Mouse (Mus musculus) ES-Bruce4 (cell line): ENCODE results near the gene Gm43518. TPM values are rescaled to one million over a fixed set of nuclear protein-coding genes. Genes with fewer than 3 reads are reported as not detected.
A peak's percentile ranks its signal among the peaks of the same experiment; 100 is the strongest.

Source experiments
- H3K27ac ChIP-seq: 2 replicates; pipeline ENCODE4 v1.5.1; 2012; ENCODE audit warnings: low read length, inconsistent platforms; ENCODE audit not compliant: insufficient read depth
- H3K27me3 ChIP-seq: 2 replicates; pipeline ENCODE4 v1.6.1; 2012; ENCODE audit warnings: mild to moderate bottlenecking, low read length, inconsistent platforms; ENCODE audit not compliant: control insufficient read depth, poor library complexity, insufficient read depth, severe bottlenecking
- H3K36me3 ChIP-seq: 2 replicates; pipeline ENCODE4 v1.6.1; 2012; ENCODE audit warnings: inconsistent platforms, mild to moderate bottlenecking, low read length, moderate library complexity; ENCODE audit not compliant: control insufficient read depth, poor library complexity, insufficient read depth, severe bottlenecking
- H3K4me1 ChIP-seq: one replicate; pipeline ENCODE4 v1.8.1; 2011; ENCODE audit warnings: low read length; ENCODE audit not compliant: control insufficient read depth, insufficient read depth
- H3K4me3 ChIP-seq: 2 replicates; pipeline ENCODE4 v1.5.1; 2011; ENCODE audit warnings: low read depth, mild to moderate bottlenecking, low read length
- H3K9ac ChIP-seq: 2 replicates; pipeline ENCODE4 v1.6.1; 2012; ENCODE audit warnings: low read depth, mild to moderate bottlenecking, inconsistent platforms; ENCODE audit not compliant: poor library complexity, severe bottlenecking
- H3K9me3 ChIP-seq: replicated peaks from 2 replicates; pipeline ENCODE4 v1.6.1; 2012; ENCODE audit warnings: mild to moderate bottlenecking, low read length, inconsistent platforms; ENCODE audit not compliant: control insufficient read depth, poor library complexity, insufficient read depth, severe bottlenecking
- CTCF ChIP-seq: IDR thresholded peaks from one replicate; pipeline ENCODE4 v1.8.1; 2011; ENCODE audit warnings: low read depth, low read length
- EP300 ChIP-seq: IDR thresholded peaks from 2 replicates; pipeline ENCODE4 v1.6.1; 2011; ENCODE audit warnings: low read depth, low read length; ENCODE audit not compliant: insufficient read depth
- POLR2A ChIP-seq: IDR thresholded peaks from one replicate; pipeline ENCODE4 v1.8.1; 2011; ENCODE audit warnings: low read length; ENCODE audit not compliant: insufficient read depth
- polyA plus RNA-seq: library from polyadenylated mRNA; stranded (reverse); fragments of >200 nt; gene quantifications from 2 replicates; pipeline ENCODE4 v1.2.4, GENCODE M21; 2011; ENCODE audit warnings: low read depth; ENCODE audit not compliant: missing spikeins, insufficient read depth, insufficient read length

The Gm43518 gene
- polyA plus RNA-seq, 1 experiment, result 1.8 TPM

DNA sequence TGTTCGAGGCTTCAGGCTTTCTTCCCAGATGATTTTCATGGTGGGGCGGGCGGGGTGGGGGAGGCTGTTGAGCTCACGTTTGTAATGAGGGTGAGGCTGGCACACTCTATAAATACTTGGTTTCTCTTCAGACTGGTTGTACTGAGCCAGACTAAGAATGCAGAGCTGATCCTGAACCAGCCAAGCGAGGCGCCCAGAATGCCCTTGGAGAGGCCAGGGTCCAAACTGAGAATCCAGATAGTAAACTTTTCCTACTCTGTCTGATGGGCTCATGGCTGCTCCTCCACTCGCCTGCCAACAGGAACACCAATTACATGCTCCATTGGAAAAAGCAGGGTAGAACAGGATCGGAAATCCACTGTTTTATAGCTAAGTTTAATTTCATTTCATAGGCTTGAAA lies 42.0 kb downstream of the Gm43518 start:
- Histone ChIP-seq H3K27me3 (no peaks in the 10 kb centered on the region), H3K4me3 (no peak overlapping the region), H3K4me1 (no peaks in the 10 kb centered on the region), H3K9ac (no peak overlapping the region), H3K36me3 (no peaks in the 10 kb centered on the region), H3K9me3 (no peaks in the 10 kb centered on the region), H3K27ac (no peak overlapping the region)
- TF ChIP-seq CTCF (no peak), POLR2A (no peak), EP300 (no peak)

DNA sequence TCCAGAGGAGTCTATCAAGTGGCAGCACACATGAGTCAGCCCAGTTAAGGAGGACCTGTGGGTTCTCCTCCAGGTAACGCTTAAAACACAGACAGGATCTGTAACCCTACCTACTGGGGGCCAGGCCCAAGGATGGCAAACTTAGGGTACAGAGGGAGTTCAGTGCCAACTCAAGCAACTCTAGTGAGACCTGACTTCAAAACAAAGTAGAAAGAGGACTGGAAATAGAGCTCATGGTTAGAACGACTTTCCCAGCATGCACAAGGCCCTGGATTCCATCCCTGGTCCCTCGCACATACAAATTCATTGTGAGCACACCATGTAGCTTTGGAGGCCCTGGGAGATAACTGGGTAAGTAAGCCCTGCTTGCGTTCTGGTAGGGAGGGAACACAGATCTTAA lies 43.4 kb downstream of the Gm43518 start:
- H3K27ac ChIP-seq, result no peak overlapping the region
- no peak overlapping the region for H3K9ac ChIP-seq
- H3K27me3 ChIP-seq, result no peaks in the 10 kb centered on the region
- no peak overlapping the region for H3K4me3 ChIP-seq
- no peak for TF ChIP-seq EP300
- no peak for TF ChIP-seq CTCF
- no peak for TF ChIP-seq POLR2A
- no peaks in the 10 kb centered on the region for H3K9me3 ChIP-seq
- no peaks in the 10 kb centered on the region for H3K36me3 ChIP-seq
- no peaks in the 10 kb centered on the region for H3K4me1 ChIP-seq

DNA sequence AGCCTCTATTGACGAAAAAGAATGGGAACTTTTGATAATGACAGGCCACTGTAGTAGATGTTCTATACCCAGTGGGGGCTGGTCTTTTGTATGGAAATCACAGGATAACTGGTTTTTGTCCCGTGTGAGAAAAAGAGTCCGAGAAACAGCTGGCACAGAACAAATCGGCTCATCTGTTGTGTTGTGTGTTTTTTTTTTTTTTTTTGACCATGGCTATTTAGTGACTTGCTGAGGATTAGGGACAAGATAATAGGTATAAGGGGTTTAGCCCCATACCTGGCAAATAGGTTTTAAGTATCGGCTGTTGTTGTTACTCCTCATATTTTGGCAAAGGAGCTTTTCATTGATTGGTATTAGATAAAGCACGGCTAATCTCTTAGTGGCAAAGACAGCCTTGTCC lies 45.2 kb downstream of the Gm43518 start:
- Histone ChIP-seq H3K4me1 (no peaks in the 10 kb centered on the region), H3K36me3 (no peaks in the 10 kb centered on the region), H3K4me3 (no peak overlapping the region), H3K9me3 (no peaks in the 10 kb centered on the region), H3K9ac (no peak overlapping the region), H3K27ac (no peak overlapping the region), H3K27me3 (no peaks in the 10 kb centered on the region)
- TF ChIP-seq CTCF (no peak), EP300 (no peak), POLR2A (no peak)

DNA sequence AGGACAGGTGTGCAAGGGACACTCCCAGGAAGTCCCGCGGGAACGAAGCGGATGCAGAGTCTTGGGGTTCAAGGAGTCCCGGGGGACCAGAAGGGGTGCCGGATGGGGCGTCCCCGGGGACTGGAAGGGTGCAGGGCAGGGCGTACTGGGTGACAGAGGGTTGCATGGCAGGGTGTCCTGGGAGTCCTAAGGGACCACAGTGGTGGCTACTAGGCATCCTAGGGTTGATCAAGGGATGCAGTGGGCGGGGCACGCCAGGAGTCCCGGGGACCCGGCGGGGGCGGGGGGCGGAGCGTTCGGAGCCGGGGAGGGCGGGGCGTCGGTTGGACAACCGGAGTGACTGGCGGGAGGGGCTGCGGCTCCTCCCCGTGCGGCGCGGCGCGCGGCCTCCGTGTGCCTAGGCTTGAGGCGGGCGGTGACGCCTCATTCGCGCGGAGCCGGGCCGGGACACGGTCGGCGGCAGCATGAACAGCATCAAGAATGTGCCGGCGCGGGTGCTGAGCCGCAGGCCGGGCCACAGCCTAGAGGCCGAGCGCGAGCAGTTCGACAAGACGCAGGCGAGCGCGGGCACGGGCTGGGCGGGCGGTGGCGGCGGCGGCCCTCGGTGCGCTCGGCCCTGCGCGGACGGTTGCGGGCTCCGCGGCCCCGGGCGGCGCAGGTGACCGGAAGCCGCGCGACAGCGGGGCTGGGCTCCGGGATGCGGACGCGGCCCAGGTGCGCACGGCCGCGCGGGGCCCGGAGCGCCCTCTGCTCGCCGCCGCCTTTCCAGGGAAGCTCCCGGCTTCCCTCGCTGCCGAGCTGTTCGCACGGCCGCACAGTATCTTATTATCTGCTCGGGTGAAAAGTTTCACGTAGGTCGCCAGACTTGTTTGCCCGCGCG lies 46.3 kb downstream of the Gm43518 start, which contains the start of gene Hip1r:
Hip1r (plus strand) TSS at position 330 of the 880 bp plus-strand sequence.
- peak within 1 kb of the TSS; percentile 85 for H3K4me3 ChIP-seq
- TF ChIP-seq POLR2A (peak; percentile 12), EP300 (no peak)
- H3K9ac ChIP-seq, result peak within 1 kb of the TSS; percentile 84
- H3K27me3 ChIP-seq, result no peaks in the 10 kb centered on the region
- no peaks in the 10 kb centered on the region for H3K4me1 ChIP-seq
- H3K27ac ChIP-seq, result no peak within 1 kb of the TSS
- no peaks in the 10 kb centered on the region for H3K9me3 ChIP-seq
- H3K36me3 ChIP-seq, result no peaks in the 10 kb centered on the region

DNA sequence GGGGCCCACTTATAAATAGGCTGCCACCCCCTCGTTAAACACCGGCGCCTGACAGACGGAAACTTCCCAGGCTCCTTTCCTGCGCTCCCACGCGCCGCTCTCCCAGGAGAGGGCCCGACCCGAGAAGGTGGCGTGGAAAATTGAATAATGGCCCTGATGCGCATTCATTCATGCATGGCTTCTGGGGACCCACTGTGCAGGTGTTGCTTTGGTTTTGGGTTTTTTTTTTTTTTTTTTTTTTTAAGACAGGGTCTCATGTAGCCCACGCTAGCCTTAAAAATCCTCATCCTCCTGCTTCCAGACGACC lies 46.9 kb downstream of the Gm43518 start:
- Histone ChIP-seq H3K9ac (peak overlapping the region; percentile 84), H3K27me3 (no peaks in the 10 kb centered on the region), H3K27ac (no peak overlapping the region), H3K4me3 (peak overlapping the region; percentile 85), H3K4me1 (no peaks in the 10 kb centered on the region), H3K9me3 (no peaks in the 10 kb centered on the region), H3K36me3 (no peaks in the 10 kb centered on the region)
- TF ChIP-seq EP300 (no peak), POLR2A (no peak), CTCF (no peak)

DNA sequence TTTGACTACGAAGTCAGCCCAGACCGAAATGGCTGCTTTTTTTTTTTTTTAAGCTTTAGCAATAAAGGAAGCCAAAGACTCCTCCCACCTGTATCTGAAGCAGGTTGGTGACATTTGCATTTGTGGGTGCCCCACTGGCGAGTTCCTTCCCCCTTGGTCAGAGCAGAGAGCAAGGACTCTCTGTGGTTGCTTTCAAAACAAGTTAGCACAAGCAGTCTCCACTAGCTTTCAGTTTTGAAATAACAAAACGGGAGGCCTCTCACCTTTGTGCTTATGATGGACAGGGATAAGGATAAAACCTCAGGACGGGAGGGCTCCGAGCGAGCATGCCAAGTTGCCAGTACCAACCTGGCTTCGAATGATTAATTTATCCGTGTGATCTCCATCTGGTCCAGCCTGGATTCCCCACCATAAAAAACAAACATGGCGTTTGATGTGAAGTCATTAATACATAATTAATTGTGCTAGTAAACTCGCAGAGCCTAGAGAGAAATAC lies 47.4 kb downstream of the Gm43518 start:
- TF ChIP-seq CTCF, result no peak
- no peak for TF ChIP-seq POLR2A
- no peak for TF ChIP-seq EP300
- Histone ChIP-seq H3K9ac (peak overlapping the region; percentile 84), H3K36me3 (no peaks in the 10 kb centered on the region)

More for the DNA sequence above, 47.4 kb downstream of the Gm43518 start:
- H3K9me3 ChIP-seq, result no peaks in the 10 kb centered on the region
- H3K4me1 ChIP-seq, result no peaks in the 10 kb centered on the region
- no peaks in the 10 kb centered on the region for H3K27me3 ChIP-seq
- H3K27ac ChIP-seq, result no peak overlapping the region
- no peak overlapping the region for H3K4me3 ChIP-seq
